Comparison of ENCODE assay signal across 24 mouse cellular contexts in genomic region chr13:57879817-57880216, GRCm38 (mm10). TPM values are rescaled to one million over a fixed set of nuclear protein-coding genes. Genes with fewer than 3 reads are reported as not detected.
A peak's percentile ranks its signal among the peaks of the same experiment; 100 is the strongest.
DNase-seq lines count a peak whose midpoint lies in the region; ATAC-seq and TF ChIP-seq lines count a peak whose summit lies in the region.
"Had no signal": no experiment of that assay in that cellular context is flagged by ENCODE, and none has a peak within 500 bp of the region (broad histone marks: within the 10 kb centered on the region; RNA-seq: fewer than 3 reads in every experiment).

No protein-coding gene starts in this region.

- no peaks in the 10 kb centered on the region for H3K9me3 ChIP-seq in midbrain, postnatal 0 days (ENCODE audit: low read length)
- H3K9me3 ChIP-seq: intestine, embryonic 15.5 days; midbrain, embryonic 12.5 days had no signal

- no peak overlapping the region for H3K27ac ChIP-seq in midbrain, postnatal 0 days (ENCODE audit: low read depth, low read length)
- H3K27ac ChIP-seq: gastrocnemius, adult 2 months; intestine, embryonic 15.5 days; liver, embryonic 14.5 days; midbrain, embryonic 12.5 days had no signal

- no peak for TF ChIP-seq CTCF in midbrain, postnatal 0 days (IDR thresholded peaks at IDR 0.05)

- intact Hi-C loops in left cerebral cortex, postnatal 36 days (cut with DNase I), result no loop called here

- no peaks in the 10 kb centered on the region for H3K27me3 ChIP-seq in midbrain, postnatal 0 days (ENCODE audit: insufficient read depth, low read length)
- H3K27me3 ChIP-seq: CH12.LX; intestine, embryonic 15.5 days had no signal

- H3K9ac ChIP-seq in midbrain, postnatal 0 days (replicated peaks; ENCODE audit: low read length, poor library complexity, severe bottlenecking), result no peak overlapping the region
- H3K9ac ChIP-seq: forebrain, postnatal 0 days; intestine, embryonic 15.5 days; liver, embryonic 14.5 days; lung, embryonic 14.5 days; midbrain, embryonic 12.5 days had no signal

- no peak for ATAC-seq in midbrain, postnatal 0 days (ENCODE audit: low FRiP score)
- no peak for ATAC-seq in granulocyte monocyte progenitor cell, adult 5-6 weeks (replicated peaks; ENCODE audit: poor library complexity, severe bottlenecking)
- ATAC-seq: forebrain, postnatal 0 days; hindbrain, embryonic 16.5 days; intestine, embryonic 15.5 days; Patski had no signal

- peak; percentile 85 for DNase-seq in right cerebral cortex, adult 18-20 months
- no peak for DNase-seq in right cerebral cortex, postnatal 4 days
- peak; percentile 56 to 73 for DNase-seq in left cerebral cortex, adult 18-20 months (ENCODE audit: low spot score in 2 of 2)
- DNase-seq in left cerebral cortex, postnatal 36 days (ENCODE audit: low spot score in 2 of 2), result peak; percentile 56 to 61
- no peak for DNase-seq in midbrain, postnatal 0 days (ENCODE audit: low spot score)
- DNase-seq in liver, result no peak
- DNase-seq: cerebellum, adult 18-20 months; cerebellum, postnatal 25 days; forebrain, postnatal 0 days; gastrocnemius, adult 2 months; heart, postnatal 4 days; kidney, adult 8-10 months; kidney, postnatal 10 days; lung, embryonic 14.5 days; spleen, adult 18-20 months had no signal

- no peak overlapping the region for H3K4me2 ChIP-seq in midbrain, postnatal 0 days (ENCODE audit: low read depth, low read length, poor library complexity, severe bottlenecking)
- H3K4me2 ChIP-seq: intestine, embryonic 15.5 days; lung, embryonic 14.5 days; midbrain, embryonic 12.5 days had no signal

- H3K36me3 ChIP-seq in midbrain, postnatal 0 days (ENCODE audit: insufficient read depth, low read length), result no peaks in the 10 kb centered on the region
- H3K36me3 ChIP-seq: G1E; intestine, embryonic 15.5 days; midbrain, embryonic 12.5 days had no signal

- WGBS in midbrain, postnatal 0 days, result 48% methylated on average over 4 of the region's 4 CpGs

- H3K4me3 ChIP-seq in midbrain, postnatal 0 days (ENCODE audit: low read depth, low read length), result no peak overlapping the region
- H3K4me3 ChIP-seq: gastrocnemius, adult 2 months; intestine, embryonic 15.5 days; midbrain, embryonic 12.5 days had no signal

- H3K4me1 ChIP-seq in midbrain, postnatal 0 days (ENCODE audit: insufficient read depth, low read length), result no peaks in the 10 kb centered on the region
- H3K4me1 ChIP-seq: intestine, embryonic 15.5 days had no signal

RNA-seq across cellular contexts. Expression of gene Spock1, which starts 28.3 kb away (rescaled TPM):
- total RNA-seq in left cerebral cortex, adult 18-20 months (2021), result 100 to 1,000 TPM; 279 to 300 TPM
- 100 to 1,000 TPM; 269 to 303 TPM for total RNA-seq in left cerebral cortex, postnatal 36 days (2021)
- 94.8 and 98.7 TPM in 2 replicates for total RNA-seq in midbrain, postnatal 0 days (2014; rRNA removed)
- polyA plus RNA-seq in midbrain, postnatal 0 days (2015; fragmentation: Nextera tagmentation; extraction: Ambion mirVana), result 82.6 and 91.5 TPM in 2 replicates
- total RNA-seq in granulocyte monocyte progenitor cell, adult 5-6 weeks (2014; fragmentation: Nextera tagmentation), result not detected in 2 replicates
- total RNA-seq in granulocyte monocyte progenitor cell, adult 5-6 weeks (2017), result not detected in 2 replicates
- total RNA-seq: CH12.LX; megakaryocyte, adult 5-6 weeks had no signal
- polyA plus RNA-seq: G1E; lung, embryonic 14.5 days; Patski had no signal

Comparison
In these comparisons a context has a peak if more than half of its experiments do, and no peak if none do; other contexts are left out.
1. DNase-seq: peak in right cerebral cortex, adult 18-20 months (single experiment), left cerebral cortex, adult 18-20 months (2 of 2) and left cerebral cortex, postnatal 36 days (2 of 2); none in right cerebral cortex, postnatal 4 days (single experiment), midbrain, postnatal 0 days (single experiment) and liver (single experiment).
2. RNA of gene Spock1, which starts 28.3 kb away (total RNA-seq): 269 to 303 TPM in left cerebral cortex, postnatal 36 days, 279 to 300 TPM in left cerebral cortex, adult 18-20 months and 94.8 to 98.7 TPM in midbrain, postnatal 0 days; not detected in granulocyte monocyte progenitor cell, adult 5-6 weeks; every median in the first group is over 10 times any median in the second.